Mouse (Mus musculus) brain, embryonic 14.5 days (tissue): ENCODE data around the gene Gcdh. TPM values are rescaled to one million over a fixed set of nuclear protein-coding genes. Genes with fewer than 3 reads are reported as not detected.

Experiments used
- DNase-seq: peaks from one replicate; pipeline ENCODE4 v3.0.0-alpha.2; 2011; ENCODE audit warnings: low read depth
- CTCF ChIP-seq: fragments of 200-500 bp; IDR thresholded peaks from 2 replicates; pipeline ENCODE4 v1.5.1; 2012; ENCODE audit warnings: inconsistent platforms, mild to moderate bottlenecking, moderate library complexity, borderline replicate concordance; ENCODE audit not compliant: insufficient read depth, insufficient read length; ENCODE audit errors: extremely low read depth
- POLR2A ChIP-seq: fragments of 200-500 bp; IDR thresholded peaks from 2 replicates; pipeline ENCODE4 v1.6.1; 2012; ENCODE audit warnings: mild to moderate bottlenecking, inconsistent platforms, borderline replicate concordance; ENCODE audit not compliant: poor library complexity, insufficient read depth, insufficient read length, severe bottlenecking; ENCODE audit errors: extremely low read depth
- polyA plus RNA-seq: library from polyadenylated mRNA; depleted of rRNA; stranded (reverse); fragments of >200 nt; gene quantifications from 2 replicates; pipeline ENCODE4 v1.2.3, GENCODE M21; 2012

The Gcdh gene
- polyA plus RNA-seq, 1 experiment = 41.9 TPM

DNA sequence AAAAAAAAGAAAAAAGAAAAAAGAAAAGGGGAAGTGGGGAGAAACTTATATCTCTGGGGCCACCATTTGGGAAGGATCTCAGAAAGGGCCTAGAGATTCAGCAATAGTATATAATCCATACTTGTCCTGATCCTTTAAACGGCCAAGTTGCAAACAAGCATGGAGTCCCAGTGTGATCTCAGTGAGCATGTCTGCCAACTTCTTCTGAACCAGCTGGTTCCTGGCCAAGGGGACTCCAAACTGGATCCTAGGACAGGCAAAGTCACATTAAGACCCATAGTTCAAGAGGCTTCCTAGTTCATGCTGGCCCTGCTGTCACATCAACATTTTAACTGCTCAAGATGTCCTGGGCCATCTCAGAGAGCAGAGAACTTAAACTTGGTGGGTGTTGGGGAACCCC, 4.6 kb downstream of the Gcdh start:
- TF ChIP-seq POLR2A (no peak), CTCF (no peak)
- no peak for DNase-seq

DNA sequence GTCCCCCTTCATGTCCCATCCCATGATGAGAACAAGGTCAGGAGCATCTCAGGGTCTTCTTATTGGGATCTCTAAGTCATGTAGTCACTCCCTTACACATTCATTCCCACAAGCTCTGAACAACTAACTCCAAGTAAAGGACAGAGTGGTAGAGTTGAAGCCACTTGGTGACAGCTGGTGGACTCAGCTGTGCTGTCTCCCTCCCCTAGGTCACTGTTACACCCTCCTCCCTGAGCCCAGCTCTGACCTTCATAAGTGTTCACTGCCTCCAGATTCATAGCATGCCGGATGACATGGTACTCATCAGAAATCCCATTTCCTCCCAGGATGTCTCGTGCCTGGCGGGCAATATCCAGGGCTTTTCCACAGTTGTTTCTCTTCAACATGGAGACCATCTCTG, 5.4 kb downstream of the Gcdh start:
- DNase-seq = no peak
- no peak for TF ChIP-seq CTCF
- no peak for TF ChIP-seq POLR2A

DNA sequence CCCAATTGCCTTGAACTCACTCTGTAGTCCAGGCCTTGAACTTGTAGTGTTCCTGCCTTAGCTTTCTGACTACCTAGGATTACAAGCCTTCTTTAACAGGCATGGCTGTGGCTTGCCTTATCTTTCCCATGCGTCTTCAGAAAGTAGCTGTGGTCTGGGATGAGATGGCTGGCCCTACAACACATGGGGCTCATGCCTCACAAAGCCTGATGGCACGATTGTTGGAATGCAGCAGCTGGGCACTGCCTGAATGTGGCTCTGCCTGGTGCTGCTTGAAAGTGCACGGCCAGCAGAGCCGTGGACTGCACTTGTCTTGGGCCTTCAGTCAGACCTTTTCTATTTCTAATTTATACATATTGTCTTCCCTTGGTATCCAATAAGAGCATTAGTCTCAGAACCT, 9.0 kb downstream of the Gcdh start:
- DNase-seq = no peak
- TF ChIP-seq CTCF (no peak), POLR2A (no peak)

DNA sequence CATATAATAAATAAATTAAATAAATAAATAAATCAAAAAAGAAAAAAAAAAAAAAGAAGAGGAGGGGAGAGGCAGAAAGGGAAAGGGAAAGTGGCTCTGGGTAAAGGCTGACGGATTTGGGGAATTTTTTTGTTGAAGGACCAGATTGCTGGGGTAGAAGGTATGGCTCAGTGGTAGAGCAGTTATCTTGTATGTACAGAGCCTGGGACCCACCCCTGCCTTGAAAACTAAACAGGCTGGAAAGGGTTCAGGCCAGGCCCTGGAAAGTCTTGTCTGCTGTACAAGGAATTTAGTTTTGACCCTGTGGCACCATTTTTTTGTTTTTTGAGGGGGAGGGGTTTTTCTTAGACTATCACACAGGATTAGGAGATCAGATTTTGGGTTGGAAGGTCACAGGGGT, 14.8 kb downstream of the Gcdh start:
- TF ChIP-seq POLR2A (no peak), CTCF (no peak)
- no peak for DNase-seq

DNA sequence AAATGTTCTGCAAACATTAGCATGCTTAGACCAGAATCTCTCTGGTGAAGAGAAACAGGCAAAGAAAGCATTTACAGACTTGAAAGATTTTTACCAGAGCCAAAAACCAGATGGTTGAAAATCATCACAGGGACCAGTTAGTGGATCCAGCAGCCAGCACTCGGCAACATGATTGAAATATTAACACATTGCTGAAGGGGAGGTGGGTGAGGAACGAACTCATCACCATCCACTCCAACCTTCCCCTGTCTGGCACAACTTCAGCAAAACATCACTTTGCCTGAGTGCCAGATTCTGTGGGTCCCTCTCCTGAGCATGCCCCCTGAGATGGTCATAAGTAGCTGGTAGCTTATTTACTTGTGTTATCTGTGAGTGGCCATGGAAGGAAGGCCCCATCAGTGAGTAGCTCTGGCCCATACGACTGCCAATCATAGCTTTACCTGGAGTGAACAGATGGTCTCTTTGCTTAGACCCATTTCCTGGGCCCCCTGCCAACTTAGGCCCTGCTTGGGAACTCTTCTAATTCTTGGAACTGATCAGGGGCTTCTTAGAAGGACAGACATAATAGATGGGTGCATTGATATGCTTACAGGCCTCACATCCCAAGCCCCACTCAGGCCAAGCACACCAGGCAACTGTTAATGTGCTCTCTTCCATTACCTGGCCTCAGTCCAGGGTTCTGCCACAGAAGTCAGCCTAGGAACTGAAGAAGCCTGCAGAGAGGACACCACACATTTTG, 16.3 kb downstream of the Gcdh start:
- peak; percentile 81 for DNase-seq
- no peak for TF ChIP-seq POLR2A
- TF ChIP-seq CTCF = no peak

DNA sequence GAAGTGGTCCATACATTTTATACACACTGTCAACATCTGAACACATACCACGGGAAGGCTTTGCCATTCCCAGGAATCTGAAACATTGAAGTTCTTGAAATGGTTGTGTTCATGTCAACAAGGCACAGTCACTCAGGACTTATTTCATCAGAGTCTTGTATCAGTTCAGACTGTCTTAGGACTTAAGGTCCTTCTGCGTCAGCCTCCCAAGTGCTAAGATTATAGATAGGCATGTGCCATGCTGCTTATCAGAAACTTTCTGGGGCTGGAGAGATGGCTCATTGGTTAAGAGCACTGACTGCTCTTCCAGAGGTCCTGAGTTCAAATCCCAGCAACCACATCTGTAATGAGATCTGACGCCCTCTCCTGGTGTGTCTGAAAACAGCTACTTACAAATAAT, 19.4 kb downstream of the Gcdh start:
- no peak for DNase-seq
- TF ChIP-seq POLR2A (no peak), CTCF (no peak)

DNA sequence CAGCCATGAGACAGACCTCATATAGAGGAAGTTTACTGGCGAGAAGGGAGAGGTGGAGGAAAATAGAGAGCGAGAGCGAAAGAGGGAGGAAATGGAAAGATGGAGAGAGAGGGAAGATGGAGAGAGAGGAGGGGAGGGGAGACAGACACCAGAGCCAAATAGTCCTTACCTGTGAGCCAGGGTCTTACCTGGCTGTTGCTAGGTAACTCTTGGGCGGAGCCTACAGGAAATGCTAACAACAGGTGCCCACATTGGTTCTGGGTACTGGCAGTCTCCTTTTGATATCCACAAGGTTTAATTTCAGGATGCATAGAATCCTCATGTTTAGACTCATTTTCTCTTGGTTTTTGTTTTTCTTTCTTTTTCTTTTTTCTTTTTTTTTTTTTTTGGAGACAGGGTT, 20.7 kb downstream of the Gcdh start:
- DNase-seq = no peak
- no peak for TF ChIP-seq CTCF

DNA sequence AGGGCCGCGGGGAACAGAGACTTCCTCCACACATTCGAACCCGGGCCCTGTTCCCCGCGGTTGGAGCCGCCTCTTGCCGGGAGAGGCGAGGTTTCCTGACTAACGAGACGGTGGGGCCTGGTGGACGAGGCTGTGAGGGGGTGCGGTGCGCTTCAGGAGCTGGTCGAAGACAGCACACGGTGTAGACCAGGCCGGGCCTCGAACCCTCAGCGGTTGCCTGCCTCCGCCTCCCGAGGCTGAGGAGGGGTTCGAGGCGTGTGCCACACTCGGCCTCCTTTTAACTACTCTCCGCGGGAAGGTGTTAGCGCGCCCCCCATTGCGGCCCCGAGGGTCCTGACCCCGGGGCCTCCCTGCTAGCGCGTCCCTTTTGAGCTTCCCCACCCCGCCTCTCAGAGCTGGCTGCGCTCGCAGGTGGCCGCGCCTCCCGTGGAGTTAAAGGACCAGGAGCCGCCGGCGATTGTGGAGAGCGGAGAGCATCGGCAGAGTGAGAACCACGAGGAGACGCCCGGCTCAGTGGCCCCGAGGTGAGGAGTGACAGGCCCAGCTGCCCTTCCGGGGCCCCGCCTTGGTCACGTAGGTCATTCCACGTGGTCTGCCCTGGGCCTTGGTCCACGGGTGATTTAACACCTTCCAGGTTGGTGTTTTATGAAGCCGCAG, 21.3 kb downstream of the Gcdh start:
- peak; percentile 21 for DNase-seq
- TF ChIP-seq POLR2A = no peak
- TF ChIP-seq CTCF = no peak

DNA sequence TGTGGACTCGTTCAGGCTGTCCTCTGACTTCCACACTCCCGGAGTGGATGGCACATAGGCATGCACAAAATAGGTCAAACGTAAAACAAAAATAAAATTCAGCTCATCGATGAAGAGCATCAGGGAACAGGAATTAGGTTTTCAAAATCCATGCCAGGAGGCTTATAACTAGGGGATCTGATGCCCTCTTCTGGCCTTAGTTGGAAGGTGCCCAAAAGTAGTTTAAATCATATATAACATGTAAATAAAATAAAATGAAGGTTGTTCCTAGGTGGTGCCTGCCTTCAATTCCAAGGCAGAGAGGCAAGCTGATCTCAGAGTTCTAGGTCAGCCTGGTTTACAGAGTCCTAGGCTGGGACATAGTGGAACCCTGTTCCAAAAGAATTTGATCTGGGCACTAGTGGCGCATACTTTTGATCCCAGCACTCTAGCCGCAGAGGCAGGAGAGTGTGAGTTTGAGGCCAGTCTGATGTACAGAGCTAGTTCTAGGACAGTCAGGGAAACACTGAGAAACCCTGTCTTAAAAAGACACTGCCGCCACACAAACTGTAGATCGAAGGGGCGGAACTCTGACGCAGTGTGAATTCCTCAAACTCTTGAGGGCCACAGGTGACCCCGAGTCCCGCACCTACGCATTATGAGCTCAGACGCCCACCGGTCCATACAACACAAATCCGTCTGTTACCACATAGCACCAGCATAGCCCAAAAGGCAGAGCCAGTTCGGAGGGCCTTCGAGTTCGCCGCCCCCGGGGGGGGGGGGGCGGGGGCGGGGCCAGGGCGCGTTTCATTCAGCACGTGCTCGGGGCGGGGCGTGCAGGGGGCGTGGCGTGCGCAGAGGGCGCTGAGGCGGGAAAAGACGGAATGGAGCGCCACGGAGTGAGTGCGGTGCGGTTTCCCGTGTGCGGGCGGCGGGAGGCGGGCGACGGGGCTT, 22.1 kb downstream of the Gcdh start, which contains the start of gene Syce2:
Syce2 (plus strand) TSS at position 736 of the 933 bp plus-strand sequence.
- TF ChIP-seq POLR2A (no peak), CTCF (peak; percentile 11; the same call in 1 of the 2 replicates)
- DNase-seq = peak; percentile 75

DNA sequence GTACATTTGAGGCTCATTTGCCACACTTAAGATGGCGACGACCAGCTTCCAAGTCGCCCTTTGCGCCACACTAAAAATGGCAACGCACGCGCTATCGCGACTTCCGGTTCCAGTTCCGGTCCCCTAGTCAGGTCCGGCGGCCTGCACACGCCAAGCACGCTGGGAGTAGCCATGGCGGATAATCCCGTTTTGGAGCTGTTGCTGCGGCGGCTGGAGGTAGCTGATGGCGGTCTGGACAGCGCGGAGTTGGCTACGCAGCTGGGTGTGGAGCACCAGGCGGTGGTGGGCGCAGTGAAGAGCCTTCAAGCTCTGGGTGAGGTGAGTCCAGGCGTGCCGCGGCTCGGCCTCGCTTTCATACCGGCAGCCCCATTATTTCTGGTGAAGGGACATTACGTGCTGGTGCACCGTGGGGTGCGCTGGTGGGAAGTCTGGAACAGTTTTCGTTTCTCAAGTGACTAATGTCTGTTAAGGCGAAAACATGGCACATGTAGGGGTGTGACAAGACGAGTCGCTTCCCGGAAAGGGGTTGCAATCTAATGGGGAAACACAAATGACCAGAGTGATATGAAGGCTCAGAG, 36.8 kb downstream of the Gcdh start, which contains the start of gene Farsa:
Farsa (plus strand) TSS at position 126 of the 578 bp plus-strand sequence.
- peak; percentile 98 for DNase-seq
- TF ChIP-seq POLR2A = peak; percentile 76; the same call in 1 of the 2 replicates
- TF ChIP-seq CTCF = no peak

DNA sequence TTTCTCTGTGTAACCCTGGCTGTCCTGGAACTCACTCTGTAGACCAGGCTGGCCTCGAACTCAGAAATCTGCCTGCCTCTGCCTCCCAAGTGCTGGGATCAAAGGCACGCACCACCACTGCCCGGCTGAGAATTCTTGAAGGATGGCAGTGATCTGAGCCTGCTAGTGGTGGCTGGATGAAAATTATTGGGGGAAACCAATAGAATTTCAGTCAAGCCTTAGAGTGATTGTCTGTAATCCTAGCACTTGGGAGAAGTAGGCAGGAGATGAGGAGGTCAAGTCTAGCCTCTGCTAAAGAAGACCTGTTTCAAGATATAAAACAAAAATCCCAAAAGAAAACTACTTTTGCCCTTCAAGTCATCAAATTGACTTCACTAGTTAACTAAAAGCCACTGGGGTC, 37.3 kb downstream of the Gcdh start:
- TF ChIP-seq POLR2A (no peak), CTCF (no peak)
- DNase-seq = no peak
